Mouse (Mus musculus) hindbrain, postnatal 0 days (tissue): Measurements from ENCODE around the gene Cx3cr1. TPM values are rescaled to one million over a fixed set of nuclear protein-coding genes. Genes with fewer than 3 reads are reported as not detected.

Experiments
- ATAC-seq: fragments of 200-750 bp; cut with Nextera tagmentation; 2 replicates; pipeline ENCODE4 v1.8.0; 2017; ENCODE audit warnings: mild to moderate bottlenecking, moderate TSS enrichment, moderate library complexity
- DNase-seq: peaks from one replicate; pipeline ENCODE4 v3.0.0-alpha.2; 2015; ENCODE audit warnings: low spot score
- H3K27ac ChIP-seq: fragments of 300-500 bp; sonication (generic); 2 replicates; pipeline ENCODE4 v1.5.1; 2014; ENCODE audit warnings: mild to moderate bottlenecking
- H3K27me3 ChIP-seq: fragments of 300-500 bp; sonication (generic); 2 replicates; pipeline ENCODE4 v1.6.1; 2014; ENCODE audit warnings: low read length, mixed read lengths; ENCODE audit not compliant: insufficient read depth
- H3K36me3 ChIP-seq: fragments of 300-500 bp; sonication (generic); 2 replicates; pipeline ENCODE4 v1.6.1; 2014; ENCODE audit warnings: low read length, mixed read lengths; ENCODE audit not compliant: insufficient read depth
- H3K4me1 ChIP-seq: fragments of 300-500 bp; sonication (generic); 2 replicates; pipeline ENCODE4 v1.6.1; 2014; ENCODE audit warnings: antibody characterized with exemption, low read length, mixed read lengths; ENCODE audit not compliant: insufficient read depth
- H3K4me2 ChIP-seq: fragments of 300-500 bp; sonication (generic); 2 replicates; pipeline ENCODE4 v1.6.1; 2014; ENCODE audit warnings: low read depth, mild to moderate bottlenecking, low read length, moderate library complexity, mixed read lengths
- H3K4me3 ChIP-seq: fragments of 300-500 bp; sonication (generic); 2 replicates; pipeline ENCODE4 v1.5.1; 2014; ENCODE audit warnings: low read length
- H3K9ac ChIP-seq: fragments of 300-500 bp; sonication (generic); replicated peaks from 2 replicates; pipeline ENCODE4 v1.6.1; 2014; ENCODE audit warnings: mild to moderate bottlenecking, low read length, moderate library complexity, mixed read lengths
- H3K9me3 ChIP-seq: fragments of 300-500 bp; sonication (generic); 2 replicates; pipeline ENCODE4 v1.6.1; 2016; ENCODE audit warnings: low read length, mixed read lengths
- CTCF ChIP-seq: IDR thresholded peaks from 2 replicates; pipeline ENCODE4 v1.5.1; 2016; ENCODE audit warnings: antibody characterized with exemption, control low read depth, low read depth
- WGBS: fragments of 180-500 bp; shearing (Covaris S2); extraction: QIAGEN DNeasy Blood & Tissue Kit; methylation state at CpG from one replicate; pipeline ENCODE4 v1.1.7; 2014; 5-methylcytosine and 5-hydroxymethylcytosine counted together
- polyA plus RNA-seq: library from polyadenylated mRNA; unstranded; fragments of >200 nt; fragmentation: Nextera tagmentation; extraction: Ambion mirVana; gene quantifications from 2 replicates; pipeline ENCODE4 v1.2.1, GENCODE M21; 2015
- total RNA-seq: library from RNA; depleted of rRNA; stranded (reverse); fragments of >200 nt; gene quantifications from 2 replicates; pipeline ENCODE4 v1.2.3, GENCODE M21; 2014

Gene Cx3cr1
- total and polyA plus RNA-seq, 2 experiments from 2014 or later: 12.2 to 17.3 TPM

- Histone ChIP-seq H3K36me3 (0 out of 2 replicates have a peak, but pooled peaks cover 5% of the 10 kb centered on the region), H3K27ac (peak overlapping the region; percentile 45; the same call in 1 of the 2 replicates), H3K27me3 (no peaks in the 10 kb centered on the region), H3K4me3 (no peak overlapping the region), H3K9ac (no peak overlapping the region), H3K4me2 (peak overlapping the region; percentile 7; the same call in 1 of the 2 replicates), H3K4me1 (peaks cover 23% of the 10 kb centered on the region; the same call in 1 of the 2 replicates), H3K9me3 (no peaks in the 10 kb centered on the region)
- TF ChIP-seq CTCF: no peak
- 74% methylated on average over 23 of the region's 23 CpGs for WGBS
- peak; percentile 37 for DNase-seq
- no peak for ATAC-seq
These were observed 96.4 kb downstream of the Cx3cr1 start for GRCm38 (mm10) chr9:119973281-119973680.

GRCm38 (mm10) chr9:119972582-119972981, 97.1 kb downstream of the Cx3cr1 start:
- no peaks in the 10 kb centered on the region for H3K9me3 ChIP-seq
- DNase-seq (peak; percentile 53), ATAC-seq (peak; percentile 19; the same call in 1 of the 2 replicates)
- H3K27me3 ChIP-seq: no peaks in the 10 kb centered on the region
- 51% methylated on average over 12 of the region's 12 CpGs for WGBS
- peak overlapping the region; percentile 45; the same call in 1 of the 2 replicates for H3K27ac ChIP-seq
- H3K36me3 ChIP-seq: 0 out of 2 replicates have a peak, but pooled peaks cover 5% of the 10 kb centered on the region
- H3K4me1 ChIP-seq: peaks cover 18% of the 10 kb centered on the region; the same call in 1 of the 2 replicates
- peak overlapping the region; percentile 23; the same call in 1 of the 2 replicates for H3K4me2 ChIP-seq
- TF ChIP-seq CTCF: no peak
- no peak overlapping the region for H3K9ac ChIP-seq
- H3K4me3 ChIP-seq: no peak overlapping the region

DNA sequence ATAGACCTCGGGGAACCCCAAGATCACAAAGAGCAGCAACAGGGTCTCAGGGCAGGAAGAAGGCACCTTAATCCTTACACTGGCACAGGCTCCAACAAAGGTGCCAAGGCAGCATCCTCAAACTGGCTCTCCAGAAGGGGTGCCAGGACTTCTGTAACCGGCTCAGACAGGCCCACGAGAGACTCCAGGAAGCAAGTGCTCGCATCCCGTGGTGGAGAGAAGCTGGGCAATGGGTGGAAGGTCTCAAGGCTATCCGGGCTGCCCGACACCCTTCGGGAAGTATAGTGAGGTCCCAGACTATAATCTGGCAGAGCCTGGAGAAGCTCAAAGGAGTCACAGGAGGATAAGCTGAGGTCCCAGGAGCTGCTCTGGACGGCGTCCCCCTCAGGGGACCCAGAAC, 97.5 kb downstream of the Cx3cr1 start:
- H3K4me3 ChIP-seq: no peak overlapping the region
- peaks cover 18% of the 10 kb centered on the region; the same call in 1 of the 2 replicates for H3K4me1 ChIP-seq
- ATAC-seq (no peak), DNase-seq (no peak)
- H3K4me2 ChIP-seq: peak overlapping the region; percentile 23; the same call in 1 of the 2 replicates
- no peaks in the 10 kb centered on the region for H3K27me3 ChIP-seq
- H3K27ac ChIP-seq: 0 out of 2 replicates have a peak overlapping the region, but pooled peaks have one; percentile 26
- H3K36me3 ChIP-seq: 0 out of 2 replicates have a peak, but pooled peaks cover 5% of the 10 kb centered on the region
- no peak overlapping the region for H3K9ac ChIP-seq
- WGBS: 63% methylated on average over 10 of the region's 10 CpGs
- no peaks in the 10 kb centered on the region for H3K9me3 ChIP-seq
- no peak for TF ChIP-seq CTCF

DNA sequence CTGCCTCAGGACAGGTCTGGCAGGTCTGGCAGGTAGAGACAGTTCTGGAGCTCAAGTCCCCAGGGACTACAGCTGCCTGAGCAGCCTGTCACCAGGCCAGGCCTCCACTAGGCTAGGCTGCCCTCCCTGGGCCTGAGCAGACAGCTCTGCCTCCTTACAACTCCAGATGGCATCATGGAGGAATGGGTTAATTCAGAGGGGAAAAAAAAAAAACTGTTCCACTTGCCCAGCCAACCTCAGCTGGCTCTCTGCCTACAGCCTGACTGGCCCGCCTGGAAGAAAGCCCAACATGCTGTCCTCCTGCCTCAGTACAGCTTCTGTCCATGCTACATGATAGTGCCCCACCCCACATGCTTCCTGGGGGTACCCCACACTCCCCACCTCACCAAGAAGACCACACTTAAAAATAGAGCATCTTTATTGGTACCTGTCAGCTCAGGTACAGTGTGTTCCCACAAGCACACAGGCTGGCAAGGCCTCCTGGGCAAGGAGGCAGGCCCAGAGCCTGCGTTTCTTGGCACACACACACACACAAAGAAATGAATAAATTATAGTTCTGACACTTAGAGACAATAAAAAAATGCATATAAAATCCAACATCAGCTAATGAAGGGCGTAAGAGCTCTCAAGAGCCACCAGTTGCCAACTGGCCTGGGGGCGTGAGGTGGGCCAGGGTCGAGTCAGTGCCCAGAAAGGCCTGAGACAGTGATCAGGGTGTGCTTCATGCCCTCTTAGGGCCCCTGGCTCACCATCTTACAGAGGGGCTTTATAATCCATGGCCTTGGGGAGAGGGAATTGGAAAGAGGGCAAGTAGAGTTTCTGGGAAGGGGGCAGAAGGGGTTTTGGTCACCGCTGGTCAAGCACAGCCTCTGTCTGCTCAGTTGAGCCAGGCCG, 98.7 kb downstream of the Cx3cr1 start:
- Histone ChIP-seq H3K27ac (peak overlapping the region; percentile 69; the same call in 1 of the 2 replicates), H3K9me3 (no peaks in the 10 kb centered on the region), H3K9ac (peak overlapping the region; percentile 26; the same call in 1 of the 2 replicates), H3K27me3 (no peaks in the 10 kb centered on the region), H3K36me3 (0 out of 2 replicates have a peak, but pooled peaks cover 5% of the 10 kb centered on the region), H3K4me1 (peaks cover 18% of the 10 kb centered on the region; the same call in 1 of the 2 replicates), H3K4me2 (no peak overlapping the region), H3K4me3 (no peak overlapping the region)
- peak; percentile 70 for ATAC-seq
- DNase-seq: peak; percentile 89
- WGBS: 51% methylated on average over 7 of the region's 7 CpGs
- TF ChIP-seq CTCF: peak; percentile 4; the same call in 1 of the 2 replicates

GRCm38 (mm10) chr9:119970221-119970620, 99.5 kb downstream of the Cx3cr1 start:
- Histone ChIP-seq H3K9me3 (no peaks in the 10 kb centered on the region), H3K36me3 (0 out of 2 replicates have a peak, but pooled peaks cover 5% of the 10 kb centered on the region), H3K4me1 (peaks cover 18% of the 10 kb centered on the region; the same call in 1 of the 2 replicates), H3K4me3 (no peak overlapping the region), H3K9ac (no peak overlapping the region), H3K27me3 (no peaks in the 10 kb centered on the region), H3K4me2 (no peak overlapping the region), H3K27ac (peak overlapping the region; percentile 69; the same call in 1 of the 2 replicates)
- ATAC-seq (peak; percentile 22; the same call in 1 of the 2 replicates), DNase-seq (peak; percentile 35)
- 27% methylated on average over 6 of the region's 6 CpGs for WGBS
- TF ChIP-seq CTCF: peak; percentile 65

DNA sequence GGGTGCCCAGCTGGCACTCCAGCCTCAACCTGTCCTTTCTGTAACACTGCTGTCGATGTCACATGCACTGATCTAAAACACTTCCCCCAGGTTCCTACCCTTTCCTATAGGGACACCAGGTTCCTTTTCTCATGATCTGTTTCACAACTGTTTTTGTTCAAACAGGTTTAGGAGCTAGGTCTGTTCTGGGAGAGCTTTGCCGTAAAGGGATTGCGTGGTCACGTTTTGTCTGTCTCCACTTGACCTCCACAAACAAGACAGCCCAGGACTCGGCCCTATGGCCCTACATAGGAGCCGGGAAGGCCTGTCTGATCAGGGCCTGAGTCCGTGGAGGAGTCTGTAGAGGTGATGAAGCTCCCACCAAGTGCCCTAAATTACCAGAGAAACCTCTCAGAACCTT, 99.9 kb downstream of the Cx3cr1 start:
- peak overlapping the region; percentile 69; the same call in 1 of the 2 replicates for H3K27ac ChIP-seq
- ATAC-seq: no peak
- H3K4me3 ChIP-seq: no peak overlapping the region
- no peak overlapping the region for H3K4me2 ChIP-seq
- H3K4me1 ChIP-seq: peaks cover 18% of the 10 kb centered on the region; the same call in 1 of the 2 replicates
- WGBS: 82% methylated on average over 7 of the region's 7 CpGs
- H3K9me3 ChIP-seq: no peaks in the 10 kb centered on the region
- no peak overlapping the region for H3K9ac ChIP-seq
- 0 out of 2 replicates have a peak, but pooled peaks cover 5% of the 10 kb centered on the region for H3K36me3 ChIP-seq
- no peak for TF ChIP-seq CTCF
- H3K27me3 ChIP-seq: no peaks in the 10 kb centered on the region
- DNase-seq: no peak
